Mouse (Mus musculus) liver, embryonic 15.5 days (tissue): ENCODE measurements around the gene C2. TPM values are rescaled to one million over a fixed set of nuclear protein-coding genes. Genes with fewer than 3 reads are reported as not detected.
A peak's percentile ranks its signal among the peaks of the same experiment; 100 is the strongest.
"Not testable (repeated sequence)": the region's sequence is repeated elsewhere in the genome, so short reads cannot be mapped to it uniquely, and the experiment has no call there.

Source experiments
- ATAC-seq: fragments of 200-750 bp; cut with Nextera tagmentation; 2 replicates; pipeline ENCODE4 v1.8.0; 2017; ENCODE audit warnings: moderate number of reproducible peaks, mild to moderate bottlenecking, moderate library complexity; ENCODE audit not compliant: insufficient read depth
- H3K27ac ChIP-seq: fragments of 300-500 bp; sonication (generic); replicated peaks from 2 replicates; pipeline ENCODE4 v1.5.1; 2015; ENCODE audit warnings: mild to moderate bottlenecking, inconsistent platforms
- H3K27me3 ChIP-seq: fragments of 300-500 bp; sonication (generic); 2 replicates; pipeline ENCODE4 v1.6.1; 2015; ENCODE audit warnings: mild to moderate bottlenecking, inconsistent platforms
- H3K36me3 ChIP-seq: fragments of 300-500 bp; sonication (generic); replicated peaks from 2 replicates; pipeline ENCODE4 v1.6.1; 2015; ENCODE audit warnings: moderate library complexity, mild to moderate bottlenecking, inconsistent platforms
- H3K4me1 ChIP-seq: fragments of 300-500 bp; sonication (generic); replicated peaks from 2 replicates; pipeline ENCODE4 v1.6.1; 2015; ENCODE audit warnings: inconsistent platforms
- H3K4me2 ChIP-seq: fragments of 300-500 bp; sonication (generic); 2 replicates; pipeline ENCODE4 v1.6.1; 2015; ENCODE audit warnings: moderate library complexity, mild to moderate bottlenecking, inconsistent platforms
- H3K4me3 ChIP-seq: fragments of 300-500 bp; sonication (generic); replicated peaks from 2 replicates; pipeline ENCODE4 v1.5.1; 2015; ENCODE audit warnings: mild to moderate bottlenecking, inconsistent platforms
- H3K9ac ChIP-seq: fragments of 300-500 bp; sonication (generic); 2 replicates; pipeline ENCODE4 v1.6.1; 2015; ENCODE audit warnings: moderate library complexity, mild to moderate bottlenecking, inconsistent platforms
- H3K9me3 ChIP-seq: fragments of 300-500 bp; sonication (generic); replicated peaks from 2 replicates; pipeline ENCODE4 v1.6.1; 2016; ENCODE audit warnings: inconsistent platforms
- WGBS: fragments of 180-500 bp; shearing (Covaris S2); methylation state at CpG from one replicate; pipeline ENCODE4 v1.1.7; 2015; ENCODE audit warnings: mixed read lengths; ENCODE audit not compliant: insufficient replicate concordance; 5-methylcytosine and 5-hydroxymethylcytosine counted together
- polyA plus RNA-seq: library from polyadenylated mRNA; unstranded; fragments of >200 nt; fragmentation: Nextera tagmentation; extraction: Ambion mirVana; gene quantifications from 2 replicates; pipeline ENCODE4 v1.2.1, GENCODE M21; 2015

C2 gene
- polyA plus RNA-seq, 1 experiment from 2014 or later = 25.2 TPM

GRCm38 (mm10) chr17:34910982-34911381 lies 12.9 kb upstream of the C2 start:
- Histone ChIP-seq H3K9ac (no peak overlapping the region), H3K36me3 (peaks cover 77% of the 10 kb centered on the region), H3K27me3 (no peaks in the 10 kb centered on the region), H3K4me1 (peaks cover 31% of the 10 kb centered on the region), H3K4me2 (no peak overlapping the region), H3K4me3 (no peak overlapping the region), H3K9me3 (no peaks in the 10 kb centered on the region), H3K27ac (no peak overlapping the region)
- no peak for ATAC-seq
- WGBS = 79% methylated on average over 10 of the region's 10 CpGs

GRCm38 (mm10) chr17:34902895-34903294 lies 4.8 kb upstream of the C2 start:
- H3K4me3 ChIP-seq = no peak overlapping the region
- ATAC-seq = no peak
- no peaks in the 10 kb centered on the region for H3K27me3 ChIP-seq
- H3K4me2 ChIP-seq = no peak overlapping the region
- peaks cover 54% of the 10 kb centered on the region for H3K36me3 ChIP-seq
- no peaks in the 10 kb centered on the region for H3K9me3 ChIP-seq
- H3K4me1 ChIP-seq = peaks cover 36% of the 10 kb centered on the region
- WGBS = 82% methylated on average over 9 of the region's 9 CpGs
- H3K9ac ChIP-seq = no peak overlapping the region
- no peak overlapping the region for H3K27ac ChIP-seq

DNA sequence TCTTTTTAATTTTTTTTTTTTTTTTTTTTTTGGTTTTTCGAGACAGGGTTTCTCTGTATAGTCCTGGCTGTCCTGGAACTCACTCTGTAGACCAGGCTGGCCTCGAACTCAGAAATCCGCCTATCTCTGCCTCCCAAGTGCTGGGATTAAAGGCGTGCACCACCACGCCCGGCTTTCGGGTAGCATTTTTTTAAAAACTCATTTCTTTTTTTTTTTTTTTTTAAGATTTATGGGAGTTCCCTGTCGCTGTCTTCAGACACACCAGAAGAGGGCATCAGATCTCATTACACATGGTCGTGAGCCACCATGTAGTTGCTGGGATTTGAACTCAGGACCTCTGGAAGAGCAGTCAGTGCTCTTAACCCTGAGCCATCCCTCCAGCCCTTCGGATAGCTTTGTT lies 3.9 kb upstream of the C2 start:
- H3K4me2 ChIP-seq, H3K9ac ChIP-seq, H3K27ac ChIP-seq, H3K4me3 ChIP-seq, ATAC-seq, H3K9me3 ChIP-seq, H3K27me3 ChIP-seq: not testable (repeated sequence)
- 70% methylated on average over 9 of the region's 10 CpGs for WGBS
- Histone ChIP-seq H3K4me1 (peaks cover 46% of the 10 kb centered on the region), H3K36me3 (peaks cover 45% of the 10 kb centered on the region)

DNA sequence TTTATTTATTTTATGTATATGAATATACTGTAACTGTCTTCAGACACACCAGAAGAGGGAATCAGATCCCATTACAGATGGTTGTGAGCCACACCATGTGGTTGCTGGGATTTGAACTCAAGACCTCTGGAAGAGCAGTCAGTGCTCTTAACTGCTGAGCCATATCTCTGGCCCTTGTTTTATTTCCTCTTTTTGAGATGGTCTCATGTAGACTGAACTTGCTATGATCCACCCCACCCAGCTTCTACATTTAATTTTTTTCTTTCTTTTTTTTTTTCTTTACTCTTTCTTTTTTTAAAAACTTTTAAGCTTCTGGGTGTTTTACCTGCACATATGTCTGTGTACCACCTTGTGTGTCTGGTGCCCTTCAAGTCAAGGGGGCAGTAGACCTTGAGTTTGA lies 2.8 kb upstream of the C2 start:
- Histone ChIP-seq H3K4me1 (peaks cover 56% of the 10 kb centered on the region), H3K36me3 (peaks cover 39% of the 10 kb centered on the region)
- not testable (repeated sequence) for H3K9ac ChIP-seq, H3K27ac ChIP-seq, H3K9me3 ChIP-seq, ATAC-seq, H3K27me3 ChIP-seq, H3K4me3 ChIP-seq, H3K4me2 ChIP-seq

DNA sequence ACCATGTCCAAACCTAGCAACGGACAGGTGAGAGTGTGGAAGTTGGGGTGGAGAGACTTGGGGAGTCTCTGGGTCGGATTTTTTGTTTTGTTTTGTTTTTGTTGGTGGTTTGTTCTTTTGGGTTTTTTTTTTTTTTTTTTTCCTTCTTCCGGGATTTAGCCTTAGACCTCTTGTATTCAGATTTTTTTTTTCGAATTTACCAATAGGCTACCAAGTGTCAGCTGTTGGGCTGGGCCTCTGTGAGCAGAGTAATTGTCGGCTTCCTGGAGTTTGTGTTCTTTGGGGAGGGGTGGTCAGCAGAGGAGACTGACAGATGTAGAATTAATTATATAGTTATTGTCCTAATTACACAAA lies 1.8 kb upstream of the C2 start:
- Histone ChIP-seq H3K9ac (peak overlapping the region; percentile 82), H3K9me3 (no peaks in the 10 kb centered on the region), H3K27ac (peak overlapping the region; percentile 92), H3K27me3 (no peaks in the 10 kb centered on the region), H3K4me2 (peak overlapping the region; percentile 99), H3K4me3 (peak overlapping the region; percentile 79), H3K4me1 (peaks cover 65% of the 10 kb centered on the region), H3K36me3 (peaks cover 30% of the 10 kb centered on the region)
- ATAC-seq = no peak
- 2% methylated on average over 5 of the region's 5 CpGs for WGBS

DNA sequence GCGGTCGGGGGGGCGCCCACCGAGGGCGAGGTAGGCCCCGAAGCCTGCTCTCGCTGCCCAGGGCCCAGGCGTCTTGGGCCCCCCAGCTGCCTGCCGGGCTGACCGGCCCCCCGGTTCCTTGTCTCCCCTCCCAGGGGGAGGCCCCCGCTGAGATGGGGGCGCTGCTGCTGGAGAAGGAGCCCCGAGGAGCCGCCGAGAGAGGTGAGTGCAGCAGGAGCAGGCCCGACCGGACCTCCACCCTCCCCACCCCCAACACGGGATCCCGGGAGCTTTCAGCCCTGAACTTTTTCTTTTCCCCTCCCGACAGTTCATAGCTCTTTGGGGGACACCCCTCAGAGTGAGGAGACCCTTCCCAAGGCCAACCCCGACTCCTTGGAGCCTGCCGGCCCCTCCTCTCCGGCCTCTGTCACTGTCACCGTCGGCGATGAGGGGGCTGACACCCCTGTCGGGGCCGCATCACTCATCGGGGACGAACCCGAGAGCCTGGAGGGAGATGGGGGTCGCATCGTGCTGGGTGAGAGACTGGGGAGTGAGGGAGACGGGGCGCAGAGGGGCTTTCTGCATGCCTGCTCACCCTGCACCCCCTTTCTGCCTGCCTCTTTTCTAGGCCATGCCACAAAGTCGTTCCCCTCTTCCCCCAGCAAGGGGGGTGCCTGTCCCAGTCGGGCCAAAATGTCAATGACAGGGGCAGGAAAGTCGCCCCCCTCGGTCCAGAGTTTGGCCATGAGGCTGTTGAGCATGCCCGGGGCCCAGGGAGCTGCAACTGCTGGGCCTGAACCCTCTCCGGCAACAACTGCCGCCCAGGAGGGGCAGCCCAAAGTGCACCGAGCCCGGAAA lies 1.2 kb upstream of the C2 start:
- ATAC-seq = no peak
- no peaks in the 10 kb centered on the region for H3K27me3 ChIP-seq
- H3K9ac ChIP-seq = peak overlapping the region; percentile 82
- H3K36me3 ChIP-seq = peaks cover 24% of the 10 kb centered on the region
- peak overlapping the region; percentile 99 for H3K4me2 ChIP-seq
- peak overlapping the region; percentile 92 for H3K27ac ChIP-seq
- H3K4me3 ChIP-seq = peak overlapping the region; percentile 79
- peaks cover 71% of the 10 kb centered on the region for H3K4me1 ChIP-seq
- H3K9me3 ChIP-seq = no peaks in the 10 kb centered on the region
- WGBS = under 1% methylated on average over 34 of the region's 45 CpGs

DNA sequence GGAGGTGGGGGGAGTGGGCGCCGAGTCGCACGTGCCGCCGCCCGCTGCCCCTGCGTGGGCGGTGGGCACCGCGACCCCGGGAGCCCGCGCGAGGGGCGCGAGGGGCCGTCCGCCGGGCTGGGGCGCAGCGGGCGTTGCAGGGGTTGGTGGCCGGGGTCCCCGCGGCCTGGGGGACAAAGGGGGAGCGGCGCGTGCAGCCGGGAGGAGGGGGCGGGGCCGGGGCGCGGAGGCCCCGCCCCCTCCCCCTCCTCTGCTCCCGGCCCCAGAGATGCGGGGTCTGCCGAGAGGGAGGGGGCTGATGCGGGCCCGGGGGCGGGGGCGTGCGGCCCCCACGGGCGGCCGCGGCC lies 614 bp upstream of the C2 start:
- under 1% methylated on average over 21 of the region's 47 CpGs for WGBS
- no peaks in the 10 kb centered on the region for H3K27me3 ChIP-seq
- no peaks in the 10 kb centered on the region for H3K9me3 ChIP-seq
- peak overlapping the region; percentile 92 for H3K27ac ChIP-seq
- H3K36me3 ChIP-seq = peaks cover 23% of the 10 kb centered on the region
- H3K4me1 ChIP-seq = peaks cover 76% of the 10 kb centered on the region
- ATAC-seq = no peak
- peak overlapping the region; percentile 82 for H3K9ac ChIP-seq
- H3K4me2 ChIP-seq = peak overlapping the region; percentile 99
- H3K4me3 ChIP-seq = peak overlapping the region; percentile 79

DNA sequence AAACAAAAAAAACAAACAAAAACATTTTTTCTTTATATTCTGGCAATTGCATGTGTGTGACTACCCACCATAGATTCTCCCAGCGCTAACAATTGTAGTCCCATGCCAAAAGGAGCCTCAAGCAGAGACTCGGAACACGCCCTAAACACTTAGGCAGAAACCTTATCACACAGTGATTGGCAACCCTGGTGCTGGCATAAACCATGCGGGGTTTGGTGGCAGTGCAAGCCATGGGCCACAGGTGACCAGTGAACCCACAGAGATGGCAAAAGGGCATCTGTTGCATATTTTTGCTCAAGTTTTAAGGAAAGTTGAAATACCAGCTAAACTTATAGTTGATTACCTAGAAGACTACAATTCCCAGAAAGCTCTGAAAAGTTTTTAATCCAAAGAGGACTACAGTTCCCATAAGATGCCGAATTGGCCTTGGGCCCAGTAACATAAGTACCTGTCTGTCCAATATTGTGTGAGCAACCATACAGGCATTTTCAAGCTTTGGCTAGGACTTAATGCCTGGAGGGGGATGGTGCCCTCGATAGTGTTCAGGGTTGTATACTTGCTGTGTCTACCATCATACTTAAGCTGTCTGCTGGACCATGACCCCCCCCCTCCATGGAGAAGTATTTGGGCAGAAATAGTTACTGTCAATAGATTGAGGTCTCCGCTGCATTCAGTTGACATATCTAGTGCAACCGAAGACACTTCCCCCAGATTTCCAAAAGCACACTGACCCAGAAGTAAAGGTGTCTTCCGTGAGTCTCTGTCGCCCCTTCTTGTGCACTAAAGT lies 499 bp downstream of the C2 start:
- peak overlapping the region; percentile 82 for H3K9ac ChIP-seq
- ATAC-seq = no peak
- WGBS = 5% methylated on average over 10 of the region's 10 CpGs
- no peaks in the 10 kb centered on the region for H3K9me3 ChIP-seq
- peak overlapping the region; percentile 99 for H3K4me2 ChIP-seq
- H3K4me1 ChIP-seq = peaks cover 78% of the 10 kb centered on the region
- H3K27me3 ChIP-seq = no peaks in the 10 kb centered on the region
- peaks cover 16% of the 10 kb centered on the region for H3K36me3 ChIP-seq
- peak overlapping the region; percentile 79 for H3K4me3 ChIP-seq
- H3K27ac ChIP-seq = peak overlapping the region; percentile 92

DNA sequence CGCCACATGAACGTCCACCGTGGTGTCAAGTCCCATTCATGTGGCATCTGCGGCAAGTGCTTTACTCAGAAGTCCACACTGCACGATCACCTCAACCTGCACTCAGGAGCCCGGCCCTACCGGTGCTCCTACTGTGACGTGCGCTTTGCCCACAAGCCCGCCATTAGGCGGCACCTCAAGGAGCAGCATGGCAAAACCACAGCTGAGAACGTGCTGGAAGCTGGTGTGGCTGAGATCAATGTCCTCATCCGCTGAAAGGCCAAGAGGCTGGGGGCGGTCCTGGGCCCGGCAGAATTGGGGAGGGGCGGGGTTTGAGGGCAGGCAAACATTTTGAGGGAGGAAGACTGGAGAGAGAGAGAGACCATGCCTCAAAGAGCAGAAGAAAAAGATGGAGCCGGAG lies 1.7 kb downstream of the C2 start:
- Histone ChIP-seq H3K36me3 (0 out of 2 replicates have a peak, but pooled peaks cover 11% of the 10 kb centered on the region), H3K4me2 (peak overlapping the region; percentile 99), H3K9ac (no peak overlapping the region), H3K4me1 (peaks cover 78% of the 10 kb centered on the region), H3K9me3 (no peaks in the 10 kb centered on the region), H3K27me3 (no peaks in the 10 kb centered on the region), H3K4me3 (no peak overlapping the region), H3K27ac (0 out of 2 replicates have a peak overlapping the region, but pooled peaks have one; percentile 19)
- ATAC-seq = no peak
- 69% methylated on average over 17 of the region's 17 CpGs for WGBS

DNA sequence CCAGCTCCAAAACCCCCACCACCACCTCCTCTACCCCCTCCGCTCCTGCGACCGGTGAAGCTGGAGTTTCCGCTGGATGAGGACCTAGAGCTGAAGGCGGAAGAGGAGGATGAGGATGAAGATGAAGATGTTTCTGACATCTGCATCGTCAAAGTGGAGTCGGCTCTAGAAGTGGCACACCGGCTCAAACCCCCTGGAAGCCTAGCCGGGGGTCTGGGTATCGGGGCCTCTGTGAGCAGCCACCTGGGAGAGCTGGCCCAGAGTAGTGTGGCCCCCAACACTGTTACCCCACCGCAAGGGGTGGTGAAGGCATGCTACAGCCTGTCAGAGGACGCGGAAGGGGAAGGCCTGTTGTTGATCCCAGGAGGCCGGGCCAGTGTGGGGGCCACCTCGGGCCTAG lies 2.3 kb downstream of the C2 start:
- Histone ChIP-seq H3K4me1 (peaks cover 78% of the 10 kb centered on the region), H3K27me3 (no peaks in the 10 kb centered on the region), H3K9ac (no peak overlapping the region), H3K4me3 (peak overlapping the region; percentile 73; the same call in 1 of the 2 replicates), H3K4me2 (peak overlapping the region; percentile 98; the same call in 1 of the 2 replicates), H3K27ac (peak overlapping the region; percentile 84), H3K9me3 (no peaks in the 10 kb centered on the region), H3K36me3 (0 out of 2 replicates have a peak, but pooled peaks cover 7% of the 10 kb centered on the region)
- WGBS = 91% methylated on average over 15 of the region's 15 CpGs
- no peak for ATAC-seq

DNA sequence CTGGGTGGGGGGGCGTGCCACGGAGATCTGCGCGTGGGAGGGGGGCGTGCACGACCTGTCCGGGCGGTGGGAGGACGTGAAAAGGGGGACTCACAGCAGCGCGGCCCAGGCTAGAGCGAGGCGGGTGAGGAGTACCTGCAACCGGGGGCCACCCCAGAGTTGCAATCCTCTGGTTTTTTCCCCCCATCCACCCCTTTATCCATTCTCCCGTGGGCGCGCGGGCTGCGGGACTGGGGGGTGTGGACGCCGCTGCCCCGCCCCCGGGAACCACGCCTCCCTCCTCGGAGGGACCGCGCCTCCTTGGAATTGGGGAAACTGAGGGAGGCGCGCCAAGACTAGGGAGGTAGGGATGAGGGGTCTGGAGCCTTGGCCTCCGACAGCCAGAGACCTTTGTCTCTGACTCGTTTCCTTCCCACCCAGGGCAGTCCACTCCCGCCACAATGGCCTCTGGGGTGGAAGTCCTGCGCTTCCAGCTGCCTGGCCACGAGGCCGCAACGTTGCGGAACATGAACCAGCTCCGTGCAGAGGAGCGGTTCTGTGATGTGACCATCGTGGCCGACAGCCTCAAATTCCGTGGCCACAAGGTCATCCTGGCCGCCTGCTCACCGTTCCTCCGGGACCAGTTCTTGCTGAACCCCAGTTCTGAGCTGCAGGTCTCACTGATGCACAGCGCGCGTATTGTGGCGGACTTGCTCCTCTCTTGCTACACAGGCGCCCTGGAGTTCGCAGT lies 3.1 kb downstream of the C2 start:
- Histone ChIP-seq H3K27me3 (no peaks in the 10 kb centered on the region), H3K4me2 (peak overlapping the region; percentile 98), H3K9me3 (no peaks in the 10 kb centered on the region), H3K9ac (peak overlapping the region; percentile 72), H3K27ac (peak overlapping the region; percentile 84), H3K4me3 (peak overlapping the region; percentile 73), H3K36me3 (0 out of 2 replicates have a peak, but pooled peaks cover 7% of the 10 kb centered on the region), H3K4me1 (peaks cover 72% of the 10 kb centered on the region)
- peak; percentile 5; the same call in 1 of the 2 replicates for ATAC-seq
- WGBS = 14% methylated on average over 51 of the region's 51 CpGs
